Mouse (Mus musculus): Measurements from ENCODE around the gene Ndc1. TPM values are rescaled to one million over a fixed set of nuclear protein-coding genes. Genes with fewer than 3 reads are reported as not detected.
"Not testable (repeated sequence)": the region's sequence is repeated elsewhere in the genome, so short reads cannot be mapped to it uniquely, and the experiment has no call there.

Ndc1 gene
- polyA plus RNA-seq, 1 experiment = 9.9 TPM

DNA sequence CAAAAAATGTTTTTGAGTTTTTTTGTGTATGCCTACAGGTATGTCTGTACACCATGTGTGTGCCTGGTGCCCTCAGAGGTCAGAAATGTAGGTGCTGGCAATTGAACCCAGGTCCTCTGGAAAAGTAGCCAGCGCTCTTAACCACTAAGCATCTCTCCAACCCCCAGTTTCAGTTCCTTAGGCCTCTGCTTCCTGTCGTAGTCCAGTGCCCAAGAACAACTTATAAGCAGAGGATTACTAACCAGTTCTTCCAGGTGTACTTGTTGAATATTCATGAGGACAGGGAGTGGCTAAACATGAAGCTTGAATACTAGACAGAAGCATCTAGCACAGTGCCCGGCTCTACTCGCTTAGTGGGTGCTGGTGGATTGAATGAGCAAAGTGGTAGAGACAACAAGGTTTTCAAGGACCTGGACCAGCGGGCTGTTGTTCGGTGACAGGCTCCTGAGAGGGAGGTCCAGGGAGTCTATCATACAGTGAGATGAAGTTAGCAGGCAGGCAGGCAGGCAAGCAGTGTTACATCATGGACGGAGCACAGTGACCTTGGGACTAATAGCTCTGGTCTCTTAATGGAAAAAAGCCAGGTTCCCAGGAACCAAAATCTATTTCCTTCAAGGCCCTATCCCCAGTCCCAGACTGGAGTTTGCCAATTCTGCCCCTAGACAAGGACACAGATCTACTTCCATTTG is 7.0 kb upstream of the Ndc1 start:
- no peaks in the 10 kb centered on the region for H3K4me1 ChIP-seq (ENCODE audit: control insufficient read depth, insufficient read depth, low read length)
- DNase-seq = no peak
- no peak for TF ChIP-seq CTCF (IDR thresholded peaks at IDR 0.05; ENCODE audit: insufficient read depth, low read length)
- H3K4me3 ChIP-seq (replicated peaks; ENCODE audit: extremely low read depth, low read depth, low read length) = no peak overlapping the region
- WGBS = 78% methylated on average over 7 of the region's 7 CpGs

DNA sequence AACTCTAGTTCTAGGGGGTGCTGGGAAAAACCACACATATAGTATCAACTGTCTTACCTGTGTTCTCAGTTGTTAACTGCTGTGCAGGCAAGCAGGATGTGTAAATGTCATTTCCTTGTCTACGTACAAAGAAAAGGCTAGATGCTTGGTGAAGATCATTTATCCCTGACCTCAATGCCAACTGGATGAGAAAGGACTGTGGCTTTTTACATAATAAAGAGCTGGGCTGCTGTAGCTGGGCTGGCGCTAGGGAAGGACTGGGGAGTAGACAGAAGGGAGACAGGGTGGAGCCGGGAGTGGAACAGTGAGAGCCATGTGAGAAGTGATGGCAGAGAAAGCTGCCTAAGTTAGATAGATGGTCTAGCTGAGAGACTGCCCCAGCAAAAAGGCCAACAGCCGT is 4.8 kb upstream of the Ndc1 start:
- H3K4me3 ChIP-seq (replicated peaks; ENCODE audit: extremely low read depth, low read depth, low read length) = no peak overlapping the region
- no peak for DNase-seq
- WGBS = 75% methylated on average over 4 of the region's 4 CpGs
- no peak for TF ChIP-seq POLR2A (IDR thresholded peaks at IDR 0.05; ENCODE audit: borderline replicate concordance, extremely low read depth, low read depth, low read length)
- no peak for TF ChIP-seq CTCF (IDR thresholded peaks at IDR 0.05; ENCODE audit: insufficient read depth, low read length)
- no peaks in the 10 kb centered on the region for H3K4me1 ChIP-seq (ENCODE audit: control insufficient read depth, insufficient read depth, low read length)

GRCm38 (mm10) chr4:107363573-107363972 is 4.0 kb upstream of the Ndc1 start:
- Histone ChIP-seq H3K4me3 (replicated peaks; ENCODE audit: extremely low read depth, low read depth, low read length) (no peak overlapping the region), H3K4me1 (ENCODE audit: control insufficient read depth, insufficient read depth, low read length) (no peaks in the 10 kb centered on the region; the same call in 1 of the 2 replicates)
- TF ChIP-seq CTCF (IDR thresholded peaks at IDR 0.05; ENCODE audit: insufficient read depth, low read length) (no peak), POLR2A (IDR thresholded peaks at IDR 0.05; ENCODE audit: borderline replicate concordance, extremely low read depth, low read depth, low read length) (no peak)
- DNase-seq = no peak
- 80% methylated on average over 6 of the region's 6 CpGs for WGBS

GRCm38 (mm10) chr4:107364190-107364639 is 3.4 kb upstream of the Ndc1 start:
- 68% methylated on average over 5 of the region's 5 CpGs for WGBS

GRCm38 (mm10) chr4:107366408-107366807 is 1.2 kb upstream of the Ndc1 start:
- not testable (repeated sequence) for DNase-seq; H3K4me3 ChIP-seq (replicated peaks; ENCODE audit: extremely low read depth, low read depth, low read length); H3K4me1 ChIP-seq (ENCODE audit: control insufficient read depth, insufficient read depth, low read length)

More at GRCm38 (mm10) chr4:107364190-107364639, 3.4 kb upstream of the Ndc1 start:
- no peak for DNase-seq
- no peak overlapping the region for H3K4me3 ChIP-seq (replicated peaks; ENCODE audit: extremely low read depth, low read depth, low read length)
- no peak for TF ChIP-seq POLR2A (IDR thresholded peaks at IDR 0.05; ENCODE audit: borderline replicate concordance, extremely low read depth, low read depth, low read length)
- TF ChIP-seq CTCF (IDR thresholded peaks at IDR 0.05; ENCODE audit: insufficient read depth, low read length) = no peak
- no peaks in the 10 kb centered on the region; the same call in 1 of the 2 replicates for H3K4me1 ChIP-seq (ENCODE audit: control insufficient read depth, insufficient read depth, low read length)

GRCm38 (mm10) chr4:107372304-107372703 is 4.7 kb downstream of the Ndc1 start:
- WGBS = 70% methylated on average over 2 of the region's 2 CpGs
- Histone ChIP-seq H3K4me3 (replicated peaks; ENCODE audit: extremely low read depth, low read depth, low read length) (no peak overlapping the region), H3K4me1 (ENCODE audit: control insufficient read depth, insufficient read depth, low read length) (no peaks in the 10 kb centered on the region; the same call in none of the 2 replicates)
- no peak for DNase-seq
- TF ChIP-seq POLR2A (IDR thresholded peaks at IDR 0.05; ENCODE audit: borderline replicate concordance, extremely low read depth, low read depth, low read length) = no peak
- no peak for TF ChIP-seq CTCF (IDR thresholded peaks at IDR 0.05; ENCODE audit: insufficient read depth, low read length)

DNA sequence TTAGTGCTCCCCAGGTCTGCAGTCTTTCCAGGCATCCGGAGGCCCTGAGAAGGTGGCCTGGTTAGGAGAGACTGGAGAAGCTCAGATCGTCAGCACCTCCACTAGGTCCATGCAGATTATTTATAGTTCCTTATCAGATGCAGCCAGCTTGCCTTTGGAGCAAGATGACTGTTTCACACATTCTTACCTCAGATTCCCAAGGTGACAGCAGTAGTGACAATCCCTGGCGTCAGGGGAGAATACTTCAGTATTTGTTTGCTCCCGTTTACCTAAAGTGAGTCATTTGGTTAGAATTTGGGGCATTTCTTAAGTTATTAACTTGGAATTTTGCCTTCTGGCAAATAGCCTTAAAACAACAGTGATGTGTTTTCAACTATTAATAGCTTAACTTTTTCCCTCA is 7.1 kb downstream of the Ndc1 start:
- Histone ChIP-seq H3K4me1 (ENCODE audit: control insufficient read depth, insufficient read depth, low read length) (no peaks in the 10 kb centered on the region; the same call in 1 of the 2 replicates), H3K4me3 (replicated peaks; ENCODE audit: extremely low read depth, low read depth, low read length) (no peak overlapping the region)
- no peak for TF ChIP-seq POLR2A (IDR thresholded peaks at IDR 0.05; ENCODE audit: borderline replicate concordance, extremely low read depth, low read depth, low read length)
- no peak for TF ChIP-seq CTCF (IDR thresholded peaks at IDR 0.05; ENCODE audit: insufficient read depth, low read length)
- DNase-seq = no peak
- WGBS = 44% methylated on average over 4 of the region's 4 CpGs

- Histone ChIP-seq H3K4me1 (ENCODE audit: control insufficient read depth, insufficient read depth, low read length) (no peaks in the 10 kb centered on the region; the same call in 1 of the 2 replicates), H3K4me3 (replicated peaks; ENCODE audit: extremely low read depth, low read depth, low read length) (no peak overlapping the region)
- no peak for DNase-seq
- WGBS = 87% methylated on average over 6 of the region's 6 CpGs
- TF ChIP-seq POLR2A (IDR thresholded peaks at IDR 0.05; ENCODE audit: borderline replicate concordance, extremely low read depth, low read depth, low read length) (no peak), CTCF (IDR thresholded peaks at IDR 0.05; ENCODE audit: insufficient read depth, low read length) (no peak)
Observed at GRCm38 (mm10) chr4:107378954-107379353, 11.4 kb downstream of the Ndc1 start.

- Histone ChIP-seq H3K4me3 (replicated peaks; ENCODE audit: extremely low read depth, low read depth, low read length) (no peak overlapping the region), H3K4me1 (ENCODE audit: control insufficient read depth, insufficient read depth, low read length) (no peaks in the 10 kb centered on the region)
- DNase-seq = no peak
- TF ChIP-seq POLR2A (IDR thresholded peaks at IDR 0.05; ENCODE audit: borderline replicate concordance, extremely low read depth, low read depth, low read length) (no peak), CTCF (IDR thresholded peaks at IDR 0.05; ENCODE audit: insufficient read depth, low read length) (no peak)
- WGBS = 79% methylated on average over 7 of the region's 7 CpGs
Observed at GRCm38 (mm10) chr4:107380871-107381270, 13.3 kb downstream of the Ndc1 start.

GRCm38 (mm10) chr4:107387038-107387437 is 19.5 kb downstream of the Ndc1 start:
- TF ChIP-seq CTCF (IDR thresholded peaks at IDR 0.05; ENCODE audit: insufficient read depth, low read length) = no peak
- no peak for TF ChIP-seq POLR2A (IDR thresholded peaks at IDR 0.05; ENCODE audit: borderline replicate concordance, extremely low read depth, low read depth, low read length)
- H3K4me1 ChIP-seq (ENCODE audit: control insufficient read depth, insufficient read depth, low read length) = no peaks in the 10 kb centered on the region
- WGBS = 85% methylated on average over 4 of the region's 4 CpGs
- DNase-seq = no peak
- H3K4me3 ChIP-seq (replicated peaks; ENCODE audit: extremely low read depth, low read depth, low read length) = no peak overlapping the region

Data from lung, adult 2 months (tissue).